Mouse (Mus musculus) hindbrain, embryonic 12.5 days (tissue): ENCODE measurements around the gene Fos. TPM values are rescaled to one million over a fixed set of nuclear protein-coding genes. Genes with fewer than 3 reads are reported as not detected.
A peak's percentile ranks its signal among the peaks of the same experiment; 100 is the strongest.

Experiments
- ATAC-seq: fragments of 200-750 bp; cut with Nextera tagmentation; 2 replicates; pipeline ENCODE4 v1.8.0; 2017; ENCODE audit warnings: moderate TSS enrichment; ENCODE audit not compliant: low FRiP score
- H3K27ac ChIP-seq: fragments of 300-500 bp; sonication (generic); 2 replicates; pipeline ENCODE4 v1.5.1; 2016; ENCODE audit warnings: mild to moderate bottlenecking
- H3K27me3 ChIP-seq: fragments of 300-500 bp; sonication (generic); 2 replicates; pipeline ENCODE4 v1.6.1; 2016; ENCODE audit warnings: mild to moderate bottlenecking
- H3K36me3 ChIP-seq: fragments of 300-500 bp; sonication (generic); 2 replicates; pipeline ENCODE4 v1.6.1; 2016; ENCODE audit warnings: mild to moderate bottlenecking
- H3K4me1 ChIP-seq: fragments of 300-500 bp; sonication (generic); 2 replicates; pipeline ENCODE4 v1.6.1; 2016
- H3K4me2 ChIP-seq: fragments of 300-500 bp; sonication (generic); replicated peaks from 2 replicates; pipeline ENCODE4 v1.6.1; 2016; ENCODE audit warnings: mild to moderate bottlenecking
- H3K4me3 ChIP-seq: fragments of 300-500 bp; sonication (generic); 2 replicates; pipeline ENCODE4 v1.5.1; 2016; ENCODE audit warnings: mild to moderate bottlenecking
- H3K9ac ChIP-seq: fragments of 300-500 bp; sonication (generic); 2 replicates; pipeline ENCODE4 v1.6.1; 2016; ENCODE audit warnings: mild to moderate bottlenecking, moderate library complexity
- H3K9me3 ChIP-seq: fragments of 300-500 bp; sonication (generic); replicated peaks from 2 replicates; pipeline ENCODE4 v1.6.1; 2016; ENCODE audit warnings: mild to moderate bottlenecking
- WGBS: fragments of 180-500 bp; shearing (Covaris S2); methylation state at CpG from one replicate; pipeline ENCODE4 v1.1.7; 2016; 5-methylcytosine and 5-hydroxymethylcytosine counted together
- polyA plus RNA-seq: library from polyadenylated mRNA; unstranded; fragments of >200 nt; fragmentation: Nextera tagmentation; extraction: Ambion mirVana; gene quantifications from 2 replicates; pipeline ENCODE4 v1.2.1, GENCODE M21; 2016

Fos gene
- polyA plus RNA-seq, 1 experiment from 2014 or later, result 2.4 TPM

DNA sequence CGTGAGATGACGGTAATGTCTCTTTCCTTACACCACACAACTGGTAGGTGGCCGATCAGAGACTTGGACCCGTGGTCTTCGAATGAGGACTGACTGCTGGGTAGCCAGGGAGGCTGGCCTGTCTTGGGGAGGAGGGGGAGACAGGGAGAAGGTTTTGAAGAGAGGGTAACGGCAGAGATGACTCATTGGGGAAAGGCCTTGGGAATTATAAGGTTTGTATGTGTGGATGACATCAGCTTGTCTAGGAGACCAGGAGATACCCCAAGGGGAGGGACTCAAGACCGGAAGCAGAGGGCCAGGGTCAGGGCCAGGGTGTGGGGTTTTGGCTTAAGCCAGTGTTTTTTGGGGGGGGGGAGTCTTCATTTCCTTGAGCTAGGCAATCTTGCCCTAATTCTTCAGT is 22.6 kb downstream of the Fos start:
- Histone ChIP-seq H3K4me3 (no peak overlapping the region), H3K9me3 (no peaks in the 10 kb centered on the region), H3K27me3 (no peaks in the 10 kb centered on the region; the same call in 1 of the 2 replicates), H3K27ac (no peak overlapping the region), H3K4me1 (peaks cover 16% of the 10 kb centered on the region), H3K36me3 (no peaks in the 10 kb centered on the region), H3K4me2 (no peak overlapping the region), H3K9ac (no peak overlapping the region)
- WGBS, result 78% methylated on average over 7 of the region's 7 CpGs
- ATAC-seq, result no peak

DNA sequence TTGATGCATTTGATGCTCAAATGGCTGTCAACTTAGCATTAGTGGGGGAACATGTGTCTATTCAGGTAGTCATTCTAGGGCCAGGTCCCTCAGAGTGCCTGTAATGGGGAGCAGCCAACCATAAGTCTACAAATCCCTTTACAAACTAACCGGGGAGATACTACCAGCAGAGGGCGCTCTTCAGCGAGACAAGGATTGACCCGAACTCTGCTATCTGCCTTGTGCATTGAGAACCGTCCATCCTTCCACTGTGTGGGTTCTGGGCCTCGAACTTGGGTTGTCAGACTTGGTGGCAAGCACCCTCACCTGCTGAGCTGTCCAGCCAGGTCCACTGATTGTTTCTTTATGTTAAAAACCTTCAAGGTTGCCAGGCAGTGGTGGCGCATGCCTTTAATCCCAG is 23.1 kb downstream of the Fos start:
- 23% methylated on average over 7 of the region's 7 CpGs for WGBS
- no peak for ATAC-seq

DNA sequence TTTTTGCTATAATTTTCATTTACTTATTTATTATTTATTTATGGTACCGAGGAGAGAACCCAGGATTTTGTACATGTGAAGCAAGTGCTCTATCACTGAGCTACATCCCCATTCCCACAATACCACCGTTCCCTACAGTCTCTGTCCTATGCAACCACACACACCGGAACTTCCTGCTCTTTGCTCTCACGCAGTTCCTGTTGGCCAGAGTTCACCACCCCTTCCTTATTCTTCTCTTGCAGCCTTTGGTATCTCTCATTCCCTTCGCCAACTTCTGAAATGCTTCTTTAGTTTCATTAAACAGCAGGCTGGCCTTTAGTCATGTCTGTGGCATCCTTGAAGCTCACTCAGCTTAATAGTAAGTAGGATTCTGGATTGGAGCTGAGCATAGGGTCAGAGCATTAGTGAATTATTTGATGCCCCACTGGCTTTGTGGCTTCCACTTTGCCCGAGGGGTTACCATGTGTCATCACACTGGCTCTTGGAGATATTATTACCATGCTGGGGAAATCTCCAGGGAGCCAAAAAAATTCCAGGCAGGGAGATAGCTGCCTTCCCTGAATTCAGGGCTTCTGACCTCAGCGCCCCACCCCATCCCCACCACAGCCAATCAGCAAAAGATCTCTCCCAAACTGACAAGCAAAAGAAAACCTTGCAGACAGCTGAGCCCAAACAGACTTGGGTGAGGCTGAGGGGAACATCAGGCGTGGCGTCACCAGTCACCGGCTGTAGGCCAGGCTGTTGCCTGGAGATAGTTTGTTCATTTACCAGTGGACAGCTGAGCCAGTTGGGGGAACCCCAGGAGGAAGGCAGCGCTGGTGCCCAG is 23.8 kb downstream of the Fos start:
- ATAC-seq, result peak; percentile 60; the same call in 1 of the 2 replicates
- Histone ChIP-seq H3K9ac (no peak overlapping the region), H3K27me3 (no peaks in the 10 kb centered on the region), H3K9me3 (peaks cover 8% of the 10 kb centered on the region), H3K27ac (peak overlapping the region; percentile 52; the same call in 1 of the 2 replicates), H3K4me2 (no peak overlapping the region), H3K4me1 (peaks cover 13% of the 10 kb centered on the region), H3K4me3 (no peak overlapping the region), H3K36me3 (no peaks in the 10 kb centered on the region)
- 57% methylated on average over 11 of the region's 11 CpGs for WGBS

More for the DNA sequence above, 23.1 kb downstream of the Fos start:
- no peaks in the 10 kb centered on the region for H3K36me3 ChIP-seq
- H3K9ac ChIP-seq, result no peak overlapping the region
- H3K27me3 ChIP-seq, result no peaks in the 10 kb centered on the region; the same call in 1 of the 2 replicates
- H3K4me1 ChIP-seq, result peaks cover 16% of the 10 kb centered on the region
- peaks cover 3% of the 10 kb centered on the region for H3K9me3 ChIP-seq
- no peak overlapping the region for H3K4me2 ChIP-seq
- no peak overlapping the region for H3K4me3 ChIP-seq
- H3K27ac ChIP-seq, result no peak overlapping the region

DNA sequence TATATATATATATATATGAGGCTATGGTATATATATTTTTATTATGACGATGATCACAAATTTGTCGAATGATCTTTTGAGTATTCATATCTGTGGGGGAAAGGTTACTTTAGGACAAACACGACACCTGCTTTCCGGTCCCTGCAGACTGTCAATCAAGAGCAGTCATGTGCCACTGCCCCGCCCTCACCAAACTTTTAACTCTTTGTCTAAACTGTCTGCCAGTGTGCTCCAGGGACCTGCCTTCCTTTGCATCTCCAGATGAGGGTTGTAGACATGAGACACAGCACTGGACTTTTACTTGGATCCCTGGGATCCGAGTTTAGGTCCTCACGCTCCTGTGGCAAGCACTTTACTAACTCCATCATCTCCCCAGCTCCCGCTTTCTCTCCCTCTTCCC is 25.3 kb downstream of the Fos start:
- 79% methylated on average over 8 of the region's 8 CpGs for WGBS
- ATAC-seq, result no peak
- Histone ChIP-seq H3K9ac (no peak overlapping the region), H3K27ac (no peak overlapping the region), H3K9me3 (peaks cover 11% of the 10 kb centered on the region), H3K4me2 (no peak overlapping the region), H3K27me3 (no peaks in the 10 kb centered on the region), H3K36me3 (no peaks in the 10 kb centered on the region), H3K4me1 (peaks cover 13% of the 10 kb centered on the region), H3K4me3 (no peak overlapping the region)

DNA sequence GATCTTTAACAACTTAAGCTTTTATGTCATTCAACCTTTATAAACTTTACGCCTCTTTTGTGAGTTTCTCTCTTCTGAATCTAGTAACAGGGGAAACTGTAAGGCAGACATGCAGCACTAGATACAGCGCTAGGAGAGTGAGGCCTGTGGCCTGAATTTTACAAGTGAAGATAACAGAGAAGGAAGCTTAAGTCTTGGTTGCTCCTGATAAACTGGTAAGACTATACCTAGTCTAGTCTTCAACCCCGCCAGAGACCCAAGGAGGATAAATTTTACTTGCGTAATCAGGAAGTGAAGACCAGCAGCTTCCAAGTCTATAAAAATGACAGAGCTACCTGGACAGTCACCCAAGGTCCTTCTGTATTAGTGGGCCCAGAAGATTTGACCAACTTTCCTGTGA is 29.0 kb downstream of the Fos start:
- H3K9me3 ChIP-seq, result peaks cover 17% of the 10 kb centered on the region
- no peak for ATAC-seq
- no peaks in the 10 kb centered on the region for H3K36me3 ChIP-seq
- H3K9ac ChIP-seq, result no peak overlapping the region
- no peak overlapping the region for H3K4me2 ChIP-seq
- H3K27ac ChIP-seq, result no peak overlapping the region
- H3K4me1 ChIP-seq, result peaks cover 10% of the 10 kb centered on the region
- no peaks in the 10 kb centered on the region for H3K27me3 ChIP-seq
- WGBS, result 88% methylated on average over 4 of the region's 4 CpGs
- H3K4me3 ChIP-seq, result no peak overlapping the region

DNA sequence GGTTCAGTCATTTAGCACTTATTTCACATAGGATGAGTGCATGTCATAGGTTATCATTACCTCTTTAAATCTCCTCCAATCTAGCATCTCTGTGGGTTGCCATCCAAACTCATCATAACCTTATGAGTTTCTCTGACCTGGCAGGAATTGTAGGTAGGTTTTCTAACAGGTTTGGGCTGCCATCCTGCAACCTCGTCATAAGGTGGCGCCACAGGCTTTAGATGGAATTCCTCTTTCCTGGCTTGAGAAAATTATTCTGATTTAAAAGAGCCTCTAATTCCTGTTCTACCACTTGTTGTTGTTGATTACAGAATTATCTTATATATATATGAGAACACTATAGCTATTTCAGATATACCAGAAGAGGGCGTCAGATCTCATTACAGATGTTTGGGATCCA is 34.5 kb downstream of the Fos start:
- Histone ChIP-seq H3K4me3 (no peak overlapping the region), H3K27ac (no peak overlapping the region), H3K9me3 (0 out of 2 replicates have a peak, but pooled peaks cover 6% of the 10 kb centered on the region), H3K27me3 (no peaks in the 10 kb centered on the region), H3K36me3 (no peaks in the 10 kb centered on the region), H3K9ac (no peak overlapping the region), H3K4me1 (no peaks in the 10 kb centered on the region), H3K4me2 (no peak overlapping the region)
- WGBS, result 19% methylated on average over 3 of the region's 3 CpGs
- ATAC-seq, result no peak

DNA sequence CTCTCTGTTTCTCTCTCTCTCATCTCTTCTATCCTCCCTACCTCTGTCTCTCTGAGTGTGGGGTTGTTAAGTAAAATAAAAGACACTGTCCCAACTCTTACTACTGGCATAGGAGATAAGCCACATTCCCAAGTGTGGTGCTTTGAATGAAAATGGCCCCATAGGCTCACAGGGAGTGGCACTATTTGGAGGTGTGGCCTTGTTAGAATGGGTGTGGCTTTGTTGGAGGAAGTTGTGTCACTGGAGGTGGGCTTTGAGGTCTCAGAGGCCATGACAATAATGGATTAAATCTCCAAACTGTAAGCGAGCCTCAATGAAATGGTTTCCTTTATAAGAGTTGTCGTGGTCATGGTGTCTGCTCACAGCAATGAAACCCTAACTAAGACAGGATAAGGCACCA is 36.3 kb downstream of the Fos start:
- no peaks in the 10 kb centered on the region for H3K27me3 ChIP-seq
- no peaks in the 10 kb centered on the region for H3K4me1 ChIP-seq
- no peak overlapping the region for H3K27ac ChIP-seq
- no peak overlapping the region for H3K4me3 ChIP-seq
- no peak for ATAC-seq
- 94% methylated on average over 2 of the region's 2 CpGs for WGBS
- H3K9me3 ChIP-seq, result 0 out of 2 replicates have a peak, but pooled peaks cover under 1% of the 10 kb centered on the region
- H3K9ac ChIP-seq, result no peak overlapping the region
- no peak overlapping the region for H3K4me2 ChIP-seq
- no peaks in the 10 kb centered on the region for H3K36me3 ChIP-seq

DNA sequence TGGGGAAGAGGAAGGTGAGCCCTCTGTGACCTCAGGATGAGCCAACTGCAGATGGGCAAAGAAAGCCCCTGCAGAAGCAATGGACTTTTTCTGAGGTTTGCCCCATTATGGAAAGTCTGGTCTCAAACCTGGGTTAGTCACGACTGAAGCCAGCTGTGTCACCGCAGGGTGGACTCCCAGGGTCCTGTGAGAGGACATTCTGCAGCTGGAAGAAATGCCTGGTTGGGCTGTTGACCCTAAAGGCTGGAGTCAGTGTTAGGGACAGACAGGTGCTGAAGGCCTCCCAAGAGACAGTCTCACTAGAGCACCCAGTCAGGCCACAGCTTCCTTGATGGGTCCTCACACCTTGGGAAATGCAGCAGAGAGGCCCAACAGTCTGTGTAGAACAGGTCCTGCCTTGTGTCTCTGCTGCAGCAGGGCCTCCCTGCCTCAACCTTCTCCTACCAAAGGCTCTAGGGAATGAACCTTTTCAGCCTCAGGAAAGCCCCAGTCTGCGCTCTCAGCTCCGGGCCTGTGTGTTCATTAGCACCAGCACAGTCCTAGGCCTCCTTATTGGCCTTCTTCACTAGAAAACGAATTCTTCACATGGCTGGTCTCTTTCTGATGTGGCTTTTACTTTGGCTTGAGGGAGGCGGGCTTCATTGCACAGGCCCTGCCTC is 40.2 kb downstream of the Fos start:
- 86% methylated on average over 6 of the region's 6 CpGs for WGBS
- H3K4me1 ChIP-seq, result 0 out of 2 replicates have a peak, but pooled peaks cover 2% of the 10 kb centered on the region
- no peak for ATAC-seq
- H3K27ac ChIP-seq, result no peak overlapping the region
- H3K9ac ChIP-seq, result no peak overlapping the region
- no peaks in the 10 kb centered on the region for H3K27me3 ChIP-seq
- H3K4me3 ChIP-seq, result no peak overlapping the region
- H3K4me2 ChIP-seq, result no peak overlapping the region
- H3K36me3 ChIP-seq, result no peaks in the 10 kb centered on the region
- H3K9me3 ChIP-seq, result no peaks in the 10 kb centered on the region

DNA sequence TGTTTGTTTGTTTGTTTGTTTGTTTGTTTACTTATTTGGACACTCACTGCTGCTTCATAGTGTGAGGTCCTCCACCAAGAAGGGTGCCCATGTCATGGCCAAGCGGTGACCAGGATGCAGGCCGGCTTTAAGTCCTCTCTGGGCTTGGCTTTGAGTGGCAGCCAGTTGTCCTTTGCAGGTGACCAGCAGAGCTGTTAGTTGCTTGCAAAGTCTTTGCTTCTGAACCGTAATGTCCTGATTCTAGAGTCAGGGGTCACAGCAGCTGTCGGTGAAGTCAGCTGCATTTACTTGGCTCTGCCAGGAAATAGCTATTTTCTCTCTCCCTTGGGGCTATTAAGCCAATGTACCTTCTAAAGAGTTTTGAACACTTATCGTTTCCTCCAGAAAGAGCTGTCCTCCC is 41.3 kb downstream of the Fos start:
- H3K9ac ChIP-seq, result no peak overlapping the region
- no peak overlapping the region for H3K4me3 ChIP-seq
- no peak overlapping the region for H3K4me2 ChIP-seq
- 60% methylated on average over 5 of the region's 5 CpGs for WGBS
- H3K27ac ChIP-seq, result no peak overlapping the region
- no peak for ATAC-seq
- no peaks in the 10 kb centered on the region for H3K27me3 ChIP-seq
- H3K36me3 ChIP-seq, result no peaks in the 10 kb centered on the region
- H3K4me1 ChIP-seq, result 0 out of 2 replicates have a peak, but pooled peaks cover 2% of the 10 kb centered on the region
- no peaks in the 10 kb centered on the region for H3K9me3 ChIP-seq

DNA sequence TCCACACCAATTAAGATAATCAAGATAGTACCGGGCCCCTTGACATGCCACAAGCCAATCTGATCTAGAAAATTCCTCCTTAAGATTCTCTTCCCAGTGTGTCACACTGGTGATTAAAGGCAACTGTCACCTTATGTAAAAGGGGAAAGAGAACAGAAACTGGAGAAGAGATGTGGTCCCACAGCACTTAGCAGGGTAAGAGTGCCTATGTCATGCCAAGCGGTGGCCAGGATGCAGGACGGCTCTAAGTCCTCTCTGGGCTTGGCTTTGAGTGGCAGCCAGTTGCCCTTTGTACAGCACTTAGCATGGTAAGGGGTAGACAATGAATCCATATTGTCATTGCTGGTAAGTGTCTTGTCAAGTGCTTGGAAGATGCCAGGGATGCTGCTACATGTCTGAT is 42.2 kb downstream of the Fos start:
- Histone ChIP-seq H3K4me2 (no peak overlapping the region), H3K36me3 (no peaks in the 10 kb centered on the region), H3K4me3 (no peak overlapping the region), H3K27ac (no peak overlapping the region), H3K9me3 (no peaks in the 10 kb centered on the region), H3K27me3 (no peaks in the 10 kb centered on the region), H3K4me1 (peaks cover 2% of the 10 kb centered on the region; the same call in 1 of the 2 replicates), H3K9ac (no peak overlapping the region)
- ATAC-seq, result no peak
- WGBS, result 89% methylated on average over 3 of the region's 3 CpGs

DNA sequence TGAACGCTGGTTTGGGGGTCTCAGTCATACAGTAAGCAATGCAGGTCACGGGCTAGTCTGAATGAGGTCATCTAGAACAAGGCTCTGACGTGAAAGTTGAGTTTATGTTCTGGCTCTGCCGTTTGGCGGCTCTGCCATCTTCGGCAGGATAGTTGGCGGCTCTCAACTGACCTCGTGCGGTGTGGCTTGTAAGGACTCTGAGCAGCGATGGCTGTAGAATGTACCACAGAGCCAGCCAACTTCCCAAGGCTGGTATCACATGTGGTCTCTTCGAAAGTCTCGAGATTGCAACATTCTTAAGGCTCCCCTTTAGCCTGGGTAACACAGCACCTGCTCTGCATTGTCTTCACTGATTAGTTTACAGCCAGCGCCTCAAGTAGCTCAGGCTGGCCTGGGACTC is 43.6 kb downstream of the Fos start:
- H3K4me2 ChIP-seq, result no peak overlapping the region
- no peaks in the 10 kb centered on the region for H3K27me3 ChIP-seq
- H3K36me3 ChIP-seq, result no peaks in the 10 kb centered on the region
- no peaks in the 10 kb centered on the region for H3K9me3 ChIP-seq
- H3K27ac ChIP-seq, result no peak overlapping the region
- no peak overlapping the region for H3K9ac ChIP-seq
- H3K4me3 ChIP-seq, result no peak overlapping the region
- no peak for ATAC-seq
- H3K4me1 ChIP-seq, result peaks cover 2% of the 10 kb centered on the region; the same call in 1 of the 2 replicates
- 92% methylated on average over 13 of the region's 13 CpGs for WGBS

DNA sequence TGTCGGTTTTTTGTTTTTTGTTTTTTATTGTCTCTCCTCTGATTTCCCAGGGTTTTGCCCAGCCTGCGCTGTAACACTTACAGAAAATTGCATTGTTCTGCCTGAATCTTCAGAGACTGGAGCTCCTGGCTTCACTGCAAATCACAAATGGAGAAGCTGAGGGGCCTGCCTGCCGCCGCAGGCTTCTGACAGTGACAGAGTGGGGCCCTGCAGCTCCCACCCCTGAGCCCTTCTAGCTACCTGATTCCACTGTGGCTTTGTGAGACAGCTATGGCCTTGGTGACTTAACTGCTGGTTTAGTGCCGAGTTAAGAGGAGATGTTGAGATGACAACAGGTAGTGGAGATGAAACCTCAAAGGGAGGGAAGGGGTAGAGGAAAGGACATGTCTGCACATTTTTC is 44.3 kb downstream of the Fos start:
- Histone ChIP-seq H3K4me3 (no peak overlapping the region), H3K27me3 (no peaks in the 10 kb centered on the region), H3K4me1 (peaks cover 2% of the 10 kb centered on the region; the same call in 1 of the 2 replicates), H3K9ac (no peak overlapping the region), H3K36me3 (no peaks in the 10 kb centered on the region), H3K9me3 (no peaks in the 10 kb centered on the region), H3K27ac (no peak overlapping the region), H3K4me2 (no peak overlapping the region)
- 79% methylated on average over 5 of the region's 5 CpGs for WGBS
- ATAC-seq, result no peak
